In the genomic region with DNA sequence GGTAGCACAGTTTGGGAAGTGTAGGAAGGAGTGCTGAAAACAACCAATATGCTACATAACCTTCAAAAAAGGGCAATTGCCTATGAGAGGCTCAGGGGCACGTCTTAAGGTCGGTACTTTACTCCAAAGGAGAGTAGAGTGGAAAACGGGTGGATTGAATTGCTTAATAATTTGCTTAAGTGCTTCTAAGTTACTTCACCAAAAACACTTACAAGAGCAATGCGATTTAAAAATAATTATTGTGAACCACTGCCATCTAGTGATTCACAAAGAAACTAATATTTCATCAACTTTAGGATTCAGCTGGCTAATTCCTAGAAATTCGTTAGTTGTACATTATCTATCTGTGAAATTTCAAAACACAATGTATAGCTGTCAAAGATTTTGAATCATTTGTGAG, we compare ENCODE assay signal across 15 mouse cellular contexts. TPM values are rescaled to one million over a fixed set of nuclear protein-coding genes. Genes with fewer than 3 reads are reported as not detected.
DNase-seq lines count a peak whose midpoint lies in the region; ATAC-seq and TF ChIP-seq lines count a peak whose summit lies in the region.
"Had no signal": no experiment of that assay in that cellular context is flagged by ENCODE, and none has a peak within 500 bp of the region (broad histone marks: within the 10 kb centered on the region; RNA-seq: fewer than 3 reads in every experiment).

No protein-coding gene starts in this region.

- H3K4me3 ChIP-seq in forebrain, embryonic 16.5 days (replicated peaks; ENCODE audit: low read length), result no peak overlapping the region
- H3K4me3 ChIP-seq in forebrain, embryonic 13.5 days, result no peak overlapping the region
- H3K4me3 ChIP-seq in left cerebral cortex, adult 2 months, result no peak overlapping the region
- H3K4me3 ChIP-seq in CH12.LX (replicated peaks in 1 of 3; ENCODE audit: low read depth in 2 of 3, low read length in 2 of 3, poor library complexity in 1 of 3), result no peak overlapping the region
- H3K4me3 ChIP-seq: embryonic facial prominence, embryonic 15.5 days; heart, embryonic 12.5 days; hindbrain, embryonic 15.5 days; liver, embryonic 15.5 days had no signal

- TF ChIP-seq CTCF in left cerebral cortex, adult 2 months (IDR thresholded peaks at IDR 0.05), result peak; percentile 48
- peak in 1 of 2 experiments; percentile 56; a peak in 2 of 4 replicates for TF ChIP-seq CTCF in CH12.LX (conservative IDR thresholded peaks at IDR 0.05 in 1 of 2, IDR thresholded peaks at IDR 0.05 in 1 of 2; ENCODE audit: low read depth in 2 of 2, low read length in 2 of 2)

- WGBS in forebrain, embryonic 16.5 days, result 63% methylated on average over 5 of the region's 5 CpGs
- WGBS in forebrain, embryonic 13.5 days, result 66% methylated on average over 5 of the region's 5 CpGs

- TF ChIP-seq POLR2A in CH12.LX (IDR thresholded peaks at IDR 0.05; ENCODE audit: low read depth, low read length), result no peak

- TF ChIP-seq EP300 in CH12.LX (IDR thresholded peaks at IDR 0.05; ENCODE audit: low read length), result no peak

- H3K4me2 ChIP-seq in forebrain, embryonic 16.5 days (ENCODE audit: low read length), result no peak overlapping the region
- H3K4me2 ChIP-seq in forebrain, embryonic 13.5 days, result no peak overlapping the region
- H3K4me2 ChIP-seq in CH12.LX (ENCODE audit: insufficient read depth, low read depth, poor library complexity, severe bottlenecking), result peak overlapping the region; percentile 36; the same call in 1 of the 2 replicates
- H3K4me2 ChIP-seq: embryonic facial prominence, embryonic 15.5 days; heart, embryonic 12.5 days; hindbrain, embryonic 15.5 days; liver, embryonic 15.5 days; midbrain, embryonic 11.5 days had no signal

- 0 out of 2 replicates have a peak, but pooled peaks have one; percentile 10 for ATAC-seq in forebrain, embryonic 16.5 days
- no peak for ATAC-seq in forebrain, embryonic 13.5 days

- dilution Hi-C loops in CH12.LX (cut with MboI; ENCODE audit: extremely low pct_ligation_motif_present, extremely low pct_unique_long_range_greater_than_20kb, low sequenced_read_pairs), result no loop called here

- H3K36me3 ChIP-seq in forebrain, embryonic 16.5 days (ENCODE audit: control insufficient read depth, insufficient read depth), result no peaks in the 10 kb centered on the region
- H3K36me3 ChIP-seq in forebrain, embryonic 13.5 days (ENCODE audit: poor library complexity, severe bottlenecking), result no peaks in the 10 kb centered on the region
- H3K36me3 ChIP-seq in CH12.LX (replicated peaks in 1 of 2; ENCODE audit: control insufficient read depth in 1 of 2, insufficient read depth in 1 of 2, low read length in 1 of 2), result no peaks in the 10 kb centered on the region
- H3K36me3 ChIP-seq: embryonic facial prominence, embryonic 15.5 days; heart, embryonic 12.5 days; hindbrain, embryonic 15.5 days; liver, embryonic 15.5 days had no signal

- H3K4me1 ChIP-seq in forebrain, embryonic 16.5 days (replicated peaks; ENCODE audit: control insufficient read depth, insufficient read depth, low read length), result no peaks in the 10 kb centered on the region
- no peaks in the 10 kb centered on the region for H3K4me1 ChIP-seq in forebrain, embryonic 13.5 days
- peaks cover 0 to 4% of the 10 kb centered on the region in 2 experiments; a peak in 2 of 4 replicates for H3K4me1 ChIP-seq in CH12.LX (ENCODE audit: control insufficient read depth in 1 of 2, insufficient read depth in 2 of 2)
- H3K4me1 ChIP-seq: embryonic facial prominence, embryonic 15.5 days; heart, embryonic 12.5 days; hindbrain, embryonic 15.5 days; liver, embryonic 15.5 days had no signal

- no peak for DNase-seq in left cerebral cortex, adult 2 months (ENCODE audit: extremely low spot score in 1 of 2, low spot score in 2 of 2)
- DNase-seq in left cerebral cortex, postnatal 10 days (ENCODE audit: extremely low spot score in 1 of 2, low spot score in 2 of 2), result no peak
- no peak for DNase-seq in CH12.LX (ENCODE audit: extremely low read depth)
- peak; percentile 7 for DNase-seq in fibroblast of lung, adult 2 months (ENCODE audit: low read depth)
- DNase-seq in adrenal gland, postnatal 36 days, result no peak
- no peak for DNase-seq in cerebellum, adult 9-11 months
- DNase-seq: kidney, postnatal 36 days; thymus, postnatal 25 days had no signal

- no peaks in the 10 kb centered on the region for H3K9me3 ChIP-seq in forebrain, embryonic 16.5 days (ENCODE audit: control insufficient read depth, low read length)
- H3K9me3 ChIP-seq in forebrain, embryonic 13.5 days (replicated peaks), result no peaks in the 10 kb centered on the region
- H3K9me3 ChIP-seq in CH12.LX (replicated peaks; ENCODE audit: low read length), result no peaks in the 10 kb centered on the region
- H3K9me3 ChIP-seq: embryonic facial prominence, embryonic 15.5 days; heart, embryonic 12.5 days; hindbrain, embryonic 15.5 days; liver, embryonic 15.5 days had no signal

- H3K27me3 ChIP-seq in forebrain, embryonic 16.5 days (replicated peaks; ENCODE audit: control insufficient read depth, insufficient read depth, low read length), result no peaks in the 10 kb centered on the region
- no peaks in the 10 kb centered on the region for H3K27me3 ChIP-seq in forebrain, embryonic 13.5 days
- H3K27me3 ChIP-seq in CH12.LX (replicated peaks), result no peaks in the 10 kb centered on the region
- H3K27me3 ChIP-seq: embryonic facial prominence, embryonic 15.5 days; heart, embryonic 12.5 days; hindbrain, embryonic 15.5 days; liver, embryonic 15.5 days had no signal

- intact Hi-C loops in left cerebral cortex, adult 2 months (cut with DNase I), result loop anchor here (2.0 kb wide), 1 partner anchor 563 kb away; no protein-coding TSS in a partner anchor
- intact Hi-C loops in left cerebral cortex, postnatal 10 days (cut with DNase I), result loop anchor here (2.0 kb wide), 1 partner anchor 563 kb away; no protein-coding TSS in a partner anchor

- no peak overlapping the region for H3K9ac ChIP-seq in forebrain, embryonic 16.5 days (replicated peaks; ENCODE audit: low read depth, low read length)
- no peak overlapping the region for H3K9ac ChIP-seq in forebrain, embryonic 13.5 days
- no peak overlapping the region for H3K9ac ChIP-seq in CH12.LX (ENCODE audit: insufficient read depth, low read depth)
- H3K9ac ChIP-seq: embryonic facial prominence, embryonic 15.5 days; heart, embryonic 12.5 days; hindbrain, embryonic 15.5 days; liver, embryonic 15.5 days had no signal

- H3K27ac ChIP-seq in forebrain, embryonic 16.5 days (ENCODE audit: low read length), result no peak overlapping the region
- H3K27ac ChIP-seq in forebrain, embryonic 13.5 days, result no peak overlapping the region
- H3K27ac ChIP-seq in left cerebral cortex, adult 2 months, result no peak overlapping the region
- no peak overlapping the region for H3K27ac ChIP-seq in CH12.LX (ENCODE audit: insufficient read depth, low read depth)
- H3K27ac ChIP-seq: embryonic facial prominence, embryonic 15.5 days; hindbrain, embryonic 15.5 days; liver, embryonic 15.5 days had no signal

- H3K79me2 ChIP-seq in CH12.LX (replicated peaks; ENCODE audit: control insufficient read depth, extremely low read depth, insufficient read depth, poor library complexity, severe bottlenecking), result no peaks in the 10 kb centered on the region

- in situ Hi-C loops in CH12.LX (cut with MboI; ENCODE audit: low pct_ligation_motif_present, low pct_unique_long_range_greater_than_20kb, low sequenced_read_pairs), result no loop called here

- peak; percentile 71 for TF ChIP-seq RAD21 in CH12.LX (IDR thresholded peaks at IDR 0.05; ENCODE audit: low read depth, low read length)

TF ChIP-seq in CH12.LX, 34 proteins besides CTCF, POLR2A, EP300 and RAD21:
- TF ChIP-seq ZC3H11A (IDR thresholded peaks at IDR 0.05; ENCODE audit: low read depth, low read length), result peak; percentile 24; the same call in 1 of the 2 replicates
- peak; percentile 47 for TF ChIP-seq SMC3 (IDR thresholded peaks at IDR 0.05; ENCODE audit: low read depth, low read length)
- TF ChIP-seq KAT2A (IDR thresholded peaks at IDR 0.05; ENCODE audit: insufficient replicate concordance, low read length), result no peak
- TF ChIP-seq E2F4 (IDR thresholded peaks at IDR 0.05; ENCODE audit: insufficient replicate concordance, low read depth, low read length), result no peak

RNA-seq across cellular contexts. Expression of a gene that starts 35.8 kb away (rescaled TPM):
- 73.3 and 74.0 TPM in 2 replicates for polyA plus RNA-seq in forebrain, embryonic 16.5 days (2015; fragmentation: Nextera tagmentation; extraction: Ambion mirVana)
- polyA plus RNA-seq in forebrain, embryonic 13.5 days (2015; fragmentation: Nextera tagmentation; extraction: Ambion mirVana), result 65.0 and 69.9 TPM in 2 replicates
- 10 to 100 TPM; 39.2 to 50.8 TPM for total RNA-seq in left cerebral cortex, adult 2 months (2021)
- 10 to 100 TPM; 64.0 to 65.3 TPM for total RNA-seq in left cerebral cortex, postnatal 10 days (2021)
- total RNA-seq in CH12.LX (2012; rRNA removed), result 24.7 and 25.4 TPM in 2 replicates
- 24.6 and 28.7 TPM in 2 replicates for total RNA-seq in CH12.LX (2014; rRNA removed)
- 24.3 and 25.4 TPM in 2 replicates for polyA plus RNA-seq in CH12.LX (2012; ENCODE audit: insufficient read length, low read depth)
- 10 to 100 TPM; 73.8 to 81.3 TPM for total RNA-seq in adrenal gland, postnatal 36 days (2021)
